Mouse (Mus musculus) limb, embryonic 15.5 days (tissue): Measurements from ENCODE around the gene Tmem38b. TPM values are rescaled to one million over a fixed set of nuclear protein-coding genes. Genes with fewer than 3 reads are reported as not detected.
A peak's percentile ranks its signal among the peaks of the same experiment; 100 is the strongest.

Source experiments
- ATAC-seq: fragments of 200-750 bp; cut with Nextera tagmentation; 2 replicates; pipeline ENCODE4 v1.8.0; 2017; ENCODE audit warnings: low read depth, moderate TSS enrichment; ENCODE audit not compliant: insufficient number of reproducible peaks, low FRiP score, low TSS enrichment
- H3K27ac ChIP-seq: fragments of 300-500 bp; sonication (generic); 2 replicates; pipeline ENCODE4 v1.5.1; 2015; ENCODE audit warnings: moderate library complexity, mild to moderate bottlenecking, inconsistent platforms
- H3K27me3 ChIP-seq: fragments of 300-500 bp; sonication (generic); 2 replicates; pipeline ENCODE4 v1.6.1; 2015; ENCODE audit warnings: inconsistent platforms
- H3K36me3 ChIP-seq: fragments of 300-500 bp; sonication (generic); 2 replicates; pipeline ENCODE4 v1.6.1; 2015; ENCODE audit warnings: inconsistent platforms
- H3K4me1 ChIP-seq: fragments of 300-500 bp; sonication (generic); 2 replicates; pipeline ENCODE4 v1.6.1; 2015; ENCODE audit warnings: inconsistent platforms
- H3K4me2 ChIP-seq: fragments of 300-500 bp; sonication (generic); 2 replicates; pipeline ENCODE4 v1.6.1; 2015; ENCODE audit warnings: mild to moderate bottlenecking, inconsistent platforms
- H3K4me3 ChIP-seq: fragments of 300-500 bp; sonication (generic); 2 replicates; pipeline ENCODE4 v1.5.1; 2015; ENCODE audit warnings: mild to moderate bottlenecking, inconsistent platforms
- H3K9ac ChIP-seq: fragments of 300-500 bp; sonication (generic); 2 replicates; pipeline ENCODE4 v1.6.1; 2015; ENCODE audit warnings: inconsistent platforms
- H3K9me3 ChIP-seq: fragments of 300-500 bp; sonication (generic); 2 replicates; pipeline ENCODE4 v1.6.1; 2016; ENCODE audit warnings: inconsistent platforms
- WGBS: fragments of 180-500 bp; shearing (Covaris S2); methylation state at CpG from one replicate; pipeline ENCODE4 v1.1.7; 2015; 5-methylcytosine and 5-hydroxymethylcytosine counted together
- polyA plus RNA-seq: library from polyadenylated mRNA; unstranded; fragments of >200 nt; fragmentation: Nextera tagmentation; extraction: Ambion mirVana; gene quantifications from 2 replicates; pipeline ENCODE4 v1.2.1, GENCODE M21; 2015

Gene Tmem38b
- polyA plus RNA-seq: 9.8 and 15.6 TPM in 2 replicates

DNA sequence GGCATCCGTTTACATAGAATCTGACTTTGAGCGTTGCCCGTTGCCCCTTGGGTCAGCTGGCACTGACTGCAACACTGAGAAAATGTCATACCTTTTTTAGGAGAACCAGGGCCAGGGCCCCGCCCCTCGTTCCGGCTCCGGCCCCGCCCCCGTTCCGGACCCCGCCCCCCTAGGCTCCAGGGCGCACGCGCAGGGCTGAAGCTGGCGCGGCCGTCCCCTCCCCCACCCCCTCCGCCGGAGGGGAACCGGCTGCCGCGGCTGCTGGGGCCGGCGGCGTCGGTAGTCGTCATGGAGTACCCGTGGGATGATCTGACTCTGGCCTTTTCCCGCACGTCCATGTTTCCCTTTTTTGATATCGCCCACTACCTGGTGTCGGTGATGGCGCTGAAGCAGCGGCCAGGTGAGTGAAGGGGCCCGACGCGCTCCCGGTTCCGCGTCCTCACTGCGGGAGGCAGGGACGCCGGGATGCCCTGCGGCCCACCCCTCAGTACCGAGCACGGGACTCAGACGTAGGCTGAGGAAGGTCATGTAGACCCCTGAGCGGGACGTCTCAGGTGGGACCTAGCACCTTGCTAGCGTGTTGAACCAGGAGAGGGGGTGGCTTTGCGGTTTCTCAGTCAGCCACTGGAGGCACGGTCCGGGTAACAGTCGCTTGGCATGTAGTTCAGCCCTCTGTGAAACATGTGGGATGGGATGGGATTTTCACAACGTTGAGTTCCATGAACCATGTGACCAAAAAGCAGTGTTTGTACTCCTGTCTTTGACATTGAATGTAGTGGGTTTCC is at the start of gene Tmem38b:
Gene Tmem38b (plus strand): TSS at position 225 of the 785 bp plus-strand sequence.
- no peaks in the 10 kb centered on the region for H3K36me3 ChIP-seq
- no peaks in the 10 kb centered on the region for H3K9me3 ChIP-seq
- peak within 1 kb of the TSS; percentile 74 for H3K4me2 ChIP-seq
- peak within 1 kb of the TSS; percentile 67 for H3K27ac ChIP-seq
- under 1% methylated on average over 55 of the region's 55 CpGs for WGBS
- H3K4me1 ChIP-seq: peaks cover 3% of the 10 kb centered on the region; the same call in 1 of the 2 replicates
- peak; percentile 82 for ATAC-seq
- H3K27me3 ChIP-seq: no peaks in the 10 kb centered on the region
- H3K4me3 ChIP-seq: peak within 1 kb of the TSS; percentile 85
- H3K9ac ChIP-seq: peak within 1 kb of the TSS; percentile 62

DNA sequence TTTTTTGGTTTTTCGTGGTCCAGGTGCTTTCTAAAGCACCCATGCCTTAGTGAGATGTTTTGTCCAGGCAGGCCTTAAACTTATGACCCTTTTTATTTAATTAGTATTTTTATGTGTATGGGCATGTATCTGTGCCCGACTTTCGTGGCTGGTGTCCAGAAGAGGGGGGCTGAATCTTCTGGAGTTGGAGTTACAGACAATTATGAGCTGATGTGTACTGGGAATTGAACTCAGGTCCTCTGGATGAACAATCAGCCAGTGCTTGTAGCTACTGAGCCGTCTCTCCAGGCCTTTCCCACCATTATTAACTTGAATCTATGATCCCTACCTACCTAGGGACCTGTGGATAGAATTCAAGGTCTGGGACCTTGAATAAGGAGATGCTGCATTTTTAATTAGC is 44.4 kb upstream of the Tmem38b start:
- H3K4me3 ChIP-seq: no peak overlapping the region

DNA sequence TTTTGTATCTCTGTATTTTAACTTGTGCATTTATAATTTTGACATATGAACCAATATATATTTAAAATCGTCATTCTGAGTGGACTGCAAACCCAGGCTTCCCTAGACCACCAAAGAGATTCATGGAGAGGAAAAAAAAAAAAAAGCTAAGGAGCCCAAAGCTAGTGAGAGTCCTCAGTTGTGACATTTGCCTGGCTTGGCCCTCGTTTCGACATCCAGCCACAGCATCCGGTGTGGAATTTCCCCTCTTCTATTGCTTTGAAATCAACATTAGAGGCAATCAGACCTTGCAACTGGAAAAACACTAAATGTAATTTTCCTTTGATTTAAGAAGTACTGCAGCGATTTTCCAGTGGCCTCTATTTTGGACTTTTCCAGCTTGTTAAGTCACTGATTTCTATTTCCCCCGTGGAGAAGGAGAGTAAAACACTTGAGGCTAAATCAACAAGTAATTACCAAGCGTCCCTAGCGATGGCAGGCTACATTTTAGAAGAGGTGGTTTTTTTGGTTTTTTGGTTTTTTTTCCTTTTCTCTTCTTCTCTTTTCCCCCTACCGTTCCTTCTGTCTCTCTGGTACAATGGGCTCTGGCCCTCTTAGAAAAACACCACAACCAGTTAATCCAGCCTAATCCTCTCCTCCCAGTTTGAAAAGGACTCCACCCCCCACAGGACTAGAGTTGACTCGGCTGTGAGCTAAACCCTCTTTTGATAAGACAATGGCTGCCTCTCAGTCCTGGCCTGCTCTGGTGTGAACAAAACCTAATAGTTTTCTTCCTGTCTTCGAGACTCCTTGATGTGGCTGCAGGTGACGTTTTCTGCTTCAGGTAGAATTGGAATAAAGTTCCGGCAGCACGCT is 43.4 kb upstream of the Tmem38b start:
- Histone ChIP-seq H3K9me3 (no peaks in the 10 kb centered on the region), H3K9ac (no peak overlapping the region), H3K27ac (no peak overlapping the region), H3K27me3 (peaks cover 2% of the 10 kb centered on the region; the same call in 1 of the 2 replicates), H3K4me2 (no peak overlapping the region), H3K4me3 (no peak overlapping the region), H3K36me3 (no peaks in the 10 kb centered on the region), H3K4me1 (peaks cover 12% of the 10 kb centered on the region)
- ATAC-seq: no peak
- 30% methylated on average over 14 of the region's 14 CpGs for WGBS

More for the DNA sequence above, 44.4 kb upstream of the Tmem38b start:
- H3K9me3 ChIP-seq: no peaks in the 10 kb centered on the region
- H3K9ac ChIP-seq: no peak overlapping the region
- no peak overlapping the region for H3K27ac ChIP-seq
- no peak overlapping the region for H3K4me2 ChIP-seq
- no peak for ATAC-seq
- H3K4me1 ChIP-seq: peaks cover 12% of the 10 kb centered on the region
- H3K27me3 ChIP-seq: peaks cover 12% of the 10 kb centered on the region
- 60% methylated on average over 4 of the region's 4 CpGs for WGBS
- no peaks in the 10 kb centered on the region for H3K36me3 ChIP-seq

GRCm38 (mm10) chr4:53785746-53786398 is 40.0 kb upstream of the Tmem38b start:
- Histone ChIP-seq H3K9me3 (no peaks in the 10 kb centered on the region), H3K4me2 (no peak overlapping the region), H3K36me3 (no peaks in the 10 kb centered on the region), H3K27ac (no peak overlapping the region), H3K27me3 (no peaks in the 10 kb centered on the region), H3K4me3 (no peak overlapping the region), H3K9ac (no peak overlapping the region), H3K4me1 (no peaks in the 10 kb centered on the region)
- 75% methylated on average over 15 of the region's 15 CpGs for WGBS
- ATAC-seq: no peak

DNA sequence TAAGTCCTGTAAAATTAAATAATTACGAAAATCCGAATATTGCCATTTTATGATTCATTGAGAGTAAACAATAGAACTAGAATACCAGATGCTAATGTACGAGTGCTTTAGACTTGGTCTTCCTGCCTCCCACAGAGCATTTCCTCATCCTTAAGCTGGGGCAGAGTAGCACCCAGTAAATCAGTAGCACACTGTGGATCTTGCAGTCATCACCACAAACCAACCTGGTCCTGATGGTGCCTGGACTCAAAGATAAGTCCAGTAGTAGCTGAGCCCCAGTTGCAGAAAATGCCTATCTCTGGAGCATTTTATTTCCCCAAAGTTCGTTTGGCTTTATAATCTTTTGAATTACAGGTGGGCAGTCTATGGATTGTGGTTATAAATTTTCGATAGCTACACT is 39.0 kb upstream of the Tmem38b start:
- Histone ChIP-seq H3K9me3 (no peaks in the 10 kb centered on the region), H3K36me3 (no peaks in the 10 kb centered on the region), H3K4me2 (no peak overlapping the region), H3K4me1 (no peaks in the 10 kb centered on the region), H3K27ac (no peak overlapping the region), H3K27me3 (no peaks in the 10 kb centered on the region), H3K4me3 (no peak overlapping the region), H3K9ac (no peak overlapping the region)
- no peak for ATAC-seq
- WGBS: 69% methylated on average over 5 of the region's 5 CpGs

GRCm38 (mm10) chr4:53789346-53789745 is 36.5 kb upstream of the Tmem38b start:
- Histone ChIP-seq H3K4me2 (no peak overlapping the region), H3K4me1 (no peaks in the 10 kb centered on the region), H3K9ac (no peak overlapping the region), H3K36me3 (no peaks in the 10 kb centered on the region), H3K9me3 (no peaks in the 10 kb centered on the region), H3K4me3 (no peak overlapping the region), H3K27ac (no peak overlapping the region), H3K27me3 (no peaks in the 10 kb centered on the region)
- ATAC-seq: no peak
- WGBS: 20% methylated on average over 4 of the region's 4 CpGs

- 87% methylated on average over 5 of the region's 5 CpGs for whole genome bisulfite sequencing
- no peak overlapping the region for H3K27ac ChIP-seq
- no peaks in the 10 kb centered on the region for H3K27me3 ChIP-seq
- no peaks in the 10 kb centered on the region for H3K9me3 ChIP-seq
- no peaks in the 10 kb centered on the region; the same call in 1 of the 2 replicates for H3K4me1 ChIP-seq
- no peak overlapping the region for H3K9ac ChIP-seq
- no peaks in the 10 kb centered on the region for H3K36me3 ChIP-seq
- no peak overlapping the region for H3K4me2 ChIP-seq
- ATAC-seq: no peak
- no peak overlapping the region for H3K4me3 ChIP-seq
Measured at GRCm38 (mm10) chr4:53794257-53794966, 31.4 kb upstream of the Tmem38b start.

DNA sequence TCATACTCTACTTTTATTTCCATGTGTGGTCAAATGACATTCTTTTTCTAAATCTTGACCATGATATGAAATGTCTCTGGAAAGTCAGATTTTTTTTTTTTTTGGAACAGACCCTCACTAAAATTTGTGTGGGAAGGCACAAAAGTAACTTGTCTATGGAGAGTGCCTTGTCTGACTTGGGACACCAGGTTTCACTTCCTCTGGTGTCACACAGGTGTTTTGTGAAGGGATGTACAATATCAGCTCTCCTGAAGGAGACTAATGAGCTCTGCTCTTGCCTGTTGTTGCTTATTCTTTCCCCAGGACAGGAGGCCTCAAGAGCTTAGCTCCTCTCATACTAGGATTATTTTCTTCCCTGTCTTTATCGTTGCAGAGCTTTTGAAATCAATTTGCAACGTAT is 30.8 kb upstream of the Tmem38b start:
- no peak overlapping the region for H3K4me3 ChIP-seq
- no peaks in the 10 kb centered on the region; the same call in 1 of the 2 replicates for H3K4me1 ChIP-seq
- no peaks in the 10 kb centered on the region for H3K27me3 ChIP-seq
- H3K4me2 ChIP-seq: no peak overlapping the region
- H3K36me3 ChIP-seq: no peaks in the 10 kb centered on the region
- no peak for ATAC-seq
- H3K9me3 ChIP-seq: no peaks in the 10 kb centered on the region
- H3K9ac ChIP-seq: no peak overlapping the region
- no peak overlapping the region for H3K27ac ChIP-seq
- WGBS: 74% methylated on average over 2 of the region's 2 CpGs

DNA sequence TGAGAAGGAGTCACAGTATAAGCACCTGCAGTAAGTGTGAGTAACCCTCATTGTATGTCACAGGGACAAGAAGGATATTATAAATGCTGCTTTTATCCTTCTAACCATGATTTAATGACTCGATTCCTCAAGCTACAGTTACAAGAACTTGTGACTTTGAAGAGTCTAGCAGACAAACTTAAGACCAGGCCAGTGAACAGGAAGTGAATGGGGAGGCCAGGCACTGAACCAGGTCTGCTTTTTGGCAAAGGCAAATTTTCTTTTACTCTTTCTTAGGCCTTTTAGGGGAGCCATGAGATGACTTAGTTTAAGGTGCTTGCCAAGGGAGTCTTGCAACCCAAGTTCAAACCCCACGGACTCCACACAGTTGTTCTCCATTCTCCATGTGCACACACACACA is 30.1 kb upstream of the Tmem38b start:
- 74% methylated on average over 2 of the region's 2 CpGs for WGBS
- Histone ChIP-seq H3K9me3 (no peaks in the 10 kb centered on the region), H3K27me3 (no peaks in the 10 kb centered on the region), H3K4me3 (no peak overlapping the region), H3K4me2 (no peak overlapping the region), H3K9ac (no peak overlapping the region), H3K36me3 (no peaks in the 10 kb centered on the region), H3K4me1 (no peaks in the 10 kb centered on the region; the same call in 1 of the 2 replicates), H3K27ac (no peak overlapping the region)
- ATAC-seq: no peak

- H3K27me3 ChIP-seq: no peaks in the 10 kb centered on the region
- no peak overlapping the region for H3K4me3 ChIP-seq
- H3K36me3 ChIP-seq: no peaks in the 10 kb centered on the region
- WGBS: 35% methylated on average over 18 of the region's 18 CpGs
- no peak overlapping the region for H3K9ac ChIP-seq
- no peak overlapping the region for H3K27ac ChIP-seq
- no peak for ATAC-seq
- no peaks in the 10 kb centered on the region; the same call in 1 of the 2 replicates for H3K4me1 ChIP-seq
- no peaks in the 10 kb centered on the region for H3K9me3 ChIP-seq
- no peak overlapping the region for H3K4me2 ChIP-seq
Measured at GRCm38 (mm10) chr4:53796865-53797772, 28.7 kb upstream of the Tmem38b start.
